Mouse (Mus musculus) naive thymus-derived CD4-positive, alpha-beta T cell, adult 2 months (primary cell): ENCODE data around the gene Vmn1r219.
"Not testable (repeated sequence)": the region's sequence is repeated elsewhere in the genome, so short reads cannot be mapped to it uniquely, and the experiment has no call there.

Source experiments
- DNase-seq: peaks from one replicate; pipeline ENCODE4 v3.0.0-alpha.2; 2011; ENCODE audit warnings: low read depth

The Vmn1r219 gene

GRCm38 (mm10) chr13:23159012-23159411 is at the start of gene Vmn1r219:
Gene Vmn1r219, plus strand, starts transcription at chr13:23159312.
- DNase-seq = no peak

GRCm38 (mm10) chr13:23118126-23118525 is 41.0 kb upstream of the Vmn1r219 start, which contains the start of gene Vmn1r217:
Gene Vmn1r217, minus strand, starts transcription at chr13:23118226.
- DNase-seq = not testable (repeated sequence)

- DNase-seq = no peak
Measured at GRCm38 (mm10) chr13:23120611-23121010, 38.5 kb upstream of the Vmn1r219 start.

GRCm38 (mm10) chr13:23133099-23133498 is 26.0 kb upstream of the Vmn1r219 start, which contains the start of gene Vmn1r218:
Gene Vmn1r218, plus strand, starts transcription at chr13:23133155.
- DNase-seq = no peak

DNA sequence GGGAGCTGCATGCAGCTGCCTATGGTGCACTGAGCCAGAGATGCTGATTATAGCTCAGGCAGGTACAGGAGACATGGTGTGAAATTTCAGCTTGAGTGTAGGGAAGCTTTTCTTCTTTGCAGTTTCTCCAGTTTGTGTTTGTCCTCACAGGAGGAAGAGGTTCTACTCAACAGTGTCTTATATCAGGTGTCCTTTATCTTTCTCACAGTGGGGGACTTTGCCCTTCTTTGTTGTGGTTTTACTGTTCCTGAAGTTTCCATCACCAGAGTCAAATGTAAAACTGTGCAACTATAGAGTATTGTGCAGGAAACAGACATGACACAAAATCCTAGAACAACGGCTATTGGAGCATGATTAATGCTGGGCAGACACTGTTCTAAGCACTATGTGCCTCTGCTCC is 25.6 kb upstream of the Vmn1r219 start:
- DNase-seq = no peak

- DNase-seq = no peak
Measured at GRCm38 (mm10) chr13:23138880-23139279, 20.2 kb upstream of the Vmn1r219 start.

DNA sequence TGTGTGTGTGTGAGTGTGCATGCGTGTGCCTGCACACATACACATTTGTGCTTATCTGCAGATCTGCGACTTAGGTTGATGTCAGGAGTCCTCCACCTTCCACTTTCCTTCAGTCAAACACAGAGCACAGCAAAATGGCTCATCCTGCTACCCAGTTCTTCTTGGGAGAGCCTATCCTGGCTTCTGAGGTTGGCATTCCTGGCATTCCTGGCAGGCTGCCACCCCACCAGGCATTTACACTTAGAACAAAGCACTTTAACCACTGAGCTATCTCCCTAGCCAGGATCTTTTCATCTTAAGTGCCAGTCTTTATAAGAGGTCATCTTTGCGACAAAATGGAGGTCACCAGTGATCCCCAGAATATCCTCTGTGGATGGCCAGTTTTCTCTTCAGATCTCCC is 1.3 kb upstream of the Vmn1r219 start:
- no peak for DNase-seq

DNA sequence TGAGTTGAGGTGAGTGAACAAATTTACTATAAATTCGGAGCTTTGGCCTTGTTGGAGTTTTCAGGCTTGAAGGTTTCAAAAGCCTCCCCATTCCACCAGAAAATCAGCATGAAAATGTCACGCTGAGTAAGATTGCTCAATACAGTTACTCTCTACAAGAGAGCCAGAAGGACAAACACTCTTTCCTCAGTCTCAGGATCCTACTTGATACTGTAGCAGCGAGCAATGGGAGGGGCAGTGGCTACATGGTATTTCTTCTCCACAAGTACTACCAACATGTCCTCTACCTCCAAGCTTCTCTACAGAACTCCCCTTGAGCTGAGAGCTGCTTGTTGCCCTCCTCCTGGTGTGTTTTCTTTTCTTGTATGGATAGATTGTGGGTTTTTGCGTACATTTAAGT is 7.4 kb downstream of the Vmn1r219 start:
- DNase-seq = not testable (repeated sequence)

GRCm38 (mm10) chr13:23187875-23188274 is 28.8 kb downstream of the Vmn1r219 start, which contains the start of gene Vmn1r220:
Gene Vmn1r220, minus strand, starts transcription at chr13:23187975.
- DNase-seq = no peak

DNA sequence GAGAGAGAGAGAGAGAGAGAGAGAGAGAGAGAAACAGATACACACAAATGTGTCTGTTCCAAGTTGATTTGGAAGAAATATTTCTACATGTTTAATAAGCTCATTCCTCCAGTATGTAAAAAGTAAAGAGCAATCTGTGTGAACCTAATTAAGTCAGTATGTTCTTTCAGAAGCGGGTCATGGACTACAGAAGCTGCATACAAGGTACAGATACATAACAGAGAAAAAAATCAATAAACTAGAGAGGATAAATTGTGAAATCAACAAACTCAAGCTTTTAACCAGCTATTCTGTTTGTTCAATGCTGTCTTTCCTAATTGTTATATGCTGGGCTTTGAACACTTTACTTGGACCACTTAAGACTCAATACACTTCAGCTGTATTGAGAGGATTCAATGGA is 44.8 kb downstream of the Vmn1r219 start:
- DNase-seq = not testable (repeated sequence)

- not testable (repeated sequence) for DNase-seq
Measured at GRCm38 (mm10) chr13:23213827-23214226, 54.7 kb downstream of the Vmn1r219 start, which contains the start of gene Vmn1r221. Gene Vmn1r221, plus strand, starts transcription at chr13:23214127.
